Mouse (Mus musculus): Measurements from ENCODE around the gene Plcb2. TPM values are rescaled to one million over a fixed set of nuclear protein-coding genes. Genes with fewer than 3 reads are reported as not detected.
A peak's percentile ranks its signal among the peaks of the same experiment; 100 is the strongest.

The Plcb2 gene
- polyA plus RNA-seq, 1 experiment from 2014 or later, result 2.0 TPM

DNA sequence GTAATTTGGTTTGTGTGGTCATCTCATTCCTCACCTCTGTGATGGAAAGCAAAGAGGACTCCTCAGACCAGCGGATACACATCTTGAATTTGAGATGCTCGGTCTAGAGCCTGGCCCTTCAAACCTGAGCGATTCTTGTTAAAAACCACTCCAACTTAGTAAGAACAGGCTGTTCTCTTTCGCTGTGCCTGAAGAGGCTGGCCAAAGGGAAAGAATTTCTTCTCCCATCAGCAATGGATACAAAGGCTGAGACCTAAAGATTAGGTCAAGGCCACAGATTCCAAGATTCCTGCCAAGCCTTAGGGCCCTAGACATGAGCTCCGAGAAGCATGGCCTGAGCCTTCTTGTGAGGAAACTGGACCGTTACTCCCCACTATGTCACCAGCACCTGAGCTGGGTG, 47.3 kb downstream of the Plcb2 start:
- 92% methylated on average over 6 of the region's 6 CpGs for WGBS
- Histone ChIP-seq H3K4me3 (ENCODE audit: control insufficient read depth in 1 of 2, insufficient read depth in 1 of 2, low read depth in 1 of 2, low read length in 2 of 2) (no peak overlapping the region), H3K27me3 (ENCODE audit: control insufficient read depth, insufficient read depth, low read length) (peaks cover 37% of the 10 kb centered on the region), H3K4me1 (ENCODE audit: control insufficient read depth in 2 of 2, insufficient read depth in 2 of 2, low read length in 2 of 2) (peaks cover 23 to 34% of the 10 kb centered on the region in 2 experiments), H3K9me3 (ENCODE audit: control insufficient read depth, low read length) (no peaks in the 10 kb centered on the region), H3K9ac (ENCODE audit: low read length) (no peak overlapping the region), H3K4me2 (ENCODE audit: low read length) (no peak overlapping the region), H3K36me3 (ENCODE audit: control insufficient read depth, insufficient read depth, low read length) (no peaks in the 10 kb centered on the region), H3K27ac (replicated peaks in 1 of 2; ENCODE audit: control insufficient read depth in 1 of 2, insufficient read depth in 1 of 2, low read depth in 2 of 2, low read length in 2 of 2) (no peak overlapping the region)
- ATAC-seq (ENCODE audit: insufficient number of reproducible peaks, insufficient read depth, low FRiP score, low read depth), result no peak

DNA sequence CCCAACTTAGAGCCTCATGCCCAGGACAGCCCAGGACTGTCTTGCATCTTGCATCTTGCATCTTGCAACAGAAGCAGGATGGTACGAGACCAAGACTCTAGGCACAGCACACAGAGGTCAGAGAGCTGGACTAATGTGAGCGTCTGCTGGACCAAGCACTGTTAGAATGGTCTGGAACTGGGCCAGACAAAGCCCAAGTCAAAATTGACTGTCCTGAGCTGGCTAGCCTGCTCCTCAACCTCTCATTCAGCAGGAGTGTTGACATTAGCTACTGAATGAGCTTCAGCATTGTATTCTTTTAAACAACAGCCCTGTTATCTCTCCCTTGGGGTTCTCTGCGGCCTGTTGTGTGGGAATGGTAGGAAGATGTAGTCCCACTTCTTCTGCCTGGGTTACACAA, 48.7 kb downstream of the Plcb2 start:
- Histone ChIP-seq H3K27me3 (ENCODE audit: control insufficient read depth, insufficient read depth, low read length) (peaks cover 50% of the 10 kb centered on the region), H3K4me1 (ENCODE audit: control insufficient read depth in 2 of 2, insufficient read depth in 2 of 2, low read length in 2 of 2) (peaks cover 23 to 31% of the 10 kb centered on the region in 2 experiments), H3K9me3 (ENCODE audit: control insufficient read depth, low read length) (no peaks in the 10 kb centered on the region), H3K27ac (replicated peaks in 1 of 2; ENCODE audit: control insufficient read depth in 1 of 2, insufficient read depth in 1 of 2, low read depth in 2 of 2, low read length in 2 of 2) (no peak overlapping the region), H3K36me3 (ENCODE audit: control insufficient read depth, insufficient read depth, low read length) (no peaks in the 10 kb centered on the region), H3K4me3 (ENCODE audit: control insufficient read depth in 1 of 2, insufficient read depth in 1 of 2, low read depth in 1 of 2, low read length in 2 of 2) (no peak overlapping the region), H3K9ac (ENCODE audit: low read length) (no peak overlapping the region), H3K4me2 (ENCODE audit: low read length) (no peak overlapping the region)
- ATAC-seq (ENCODE audit: insufficient number of reproducible peaks, insufficient read depth, low FRiP score, low read depth), result no peak
- WGBS, result 67% methylated on average over 3 of the region's 3 CpGs

DNA sequence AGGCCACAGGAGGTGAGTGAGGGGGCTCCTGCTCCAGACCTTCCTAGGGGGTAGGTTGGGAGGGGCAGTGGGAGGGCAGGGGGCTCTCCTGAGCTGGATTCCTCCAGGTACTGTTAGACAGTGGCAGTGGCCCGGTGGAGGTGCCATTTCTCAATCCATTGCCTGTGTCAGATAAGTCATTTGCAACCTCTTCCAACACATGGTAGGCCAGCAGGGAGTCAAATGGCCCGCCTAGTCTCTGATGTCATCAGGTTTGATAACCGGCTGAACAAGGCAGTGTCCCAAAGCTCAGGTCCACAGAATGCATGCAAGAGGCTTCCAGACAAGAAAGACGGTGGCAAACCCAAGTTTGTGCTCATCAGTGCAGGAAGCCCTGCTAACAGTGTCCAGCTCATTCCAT, 50.4 kb downstream of the Plcb2 start:
- Histone ChIP-seq H3K4me2 (ENCODE audit: low read length) (peak overlapping the region; percentile 99), H3K27ac (replicated peaks in 1 of 2; ENCODE audit: control insufficient read depth in 1 of 2, insufficient read depth in 1 of 2, low read depth in 2 of 2, low read length in 2 of 2) (no peak overlapping the region), H3K27me3 (ENCODE audit: control insufficient read depth, insufficient read depth, low read length) (peaks cover 65% of the 10 kb centered on the region), H3K9me3 (ENCODE audit: control insufficient read depth, low read length) (no peaks in the 10 kb centered on the region), H3K4me1 (ENCODE audit: control insufficient read depth in 2 of 2, insufficient read depth in 2 of 2, low read length in 2 of 2) (peaks cover 19 to 25% of the 10 kb centered on the region in 2 experiments), H3K36me3 (ENCODE audit: control insufficient read depth, insufficient read depth, low read length) (no peaks in the 10 kb centered on the region), H3K9ac (ENCODE audit: low read length) (peak overlapping the region; percentile 78), H3K4me3 (ENCODE audit: control insufficient read depth in 1 of 2, insufficient read depth in 1 of 2, low read depth in 1 of 2, low read length in 2 of 2) (peak overlapping the region; percentile 40 to 62)
- ATAC-seq (ENCODE audit: insufficient number of reproducible peaks, insufficient read depth, low FRiP score, low read depth), result no peak
- WGBS, result 21% methylated on average over 4 of the region's 4 CpGs

- Histone ChIP-seq H3K9ac (ENCODE audit: low read length) (peak overlapping the region; percentile 78), H3K4me3 (ENCODE audit: control insufficient read depth in 1 of 2, insufficient read depth in 1 of 2, low read depth in 1 of 2, low read length in 2 of 2) (peak overlapping the region; percentile 40 to 62), H3K27me3 (ENCODE audit: control insufficient read depth, insufficient read depth, low read length) (peaks cover 72% of the 10 kb centered on the region), H3K36me3 (ENCODE audit: control insufficient read depth, insufficient read depth, low read length) (no peaks in the 10 kb centered on the region), H3K4me2 (ENCODE audit: low read length) (peak overlapping the region; percentile 99), H3K27ac (replicated peaks in 1 of 2; ENCODE audit: control insufficient read depth in 1 of 2, insufficient read depth in 1 of 2, low read depth in 2 of 2, low read length in 2 of 2) (no peak overlapping the region), H3K4me1 (ENCODE audit: control insufficient read depth in 2 of 2, insufficient read depth in 2 of 2, low read length in 2 of 2) (peaks cover 12 to 18% of the 10 kb centered on the region in 2 experiments), H3K9me3 (ENCODE audit: control insufficient read depth, low read length) (no peaks in the 10 kb centered on the region)
- no peak for ATAC-seq (ENCODE audit: insufficient number of reproducible peaks, insufficient read depth, low FRiP score, low read depth)
- WGBS, result under 1% methylated on average over 84 of the region's 89 CpGs
Observed at GRCm38 (mm10) chr2:118676839-118677741, 51.1 kb downstream of the Plcb2 start.

GRCm38 (mm10) chr2:118674500-118674899, 53.7 kb downstream of the Plcb2 start:
- WGBS, result 23% methylated on average over 7 of the region's 7 CpGs
- Histone ChIP-seq H3K4me3 (ENCODE audit: control insufficient read depth in 1 of 2, insufficient read depth in 1 of 2, low read depth in 1 of 2, low read length in 2 of 2) (no peak overlapping the region), H3K9me3 (ENCODE audit: control insufficient read depth, low read length) (no peaks in the 10 kb centered on the region), H3K27me3 (ENCODE audit: control insufficient read depth, insufficient read depth, low read length) (peaks cover 69% of the 10 kb centered on the region), H3K9ac (ENCODE audit: low read length) (no peak overlapping the region), H3K4me1 (ENCODE audit: control insufficient read depth in 2 of 2, insufficient read depth in 2 of 2, low read length in 2 of 2) (peaks cover 15 to 28% of the 10 kb centered on the region in 2 experiments), H3K36me3 (ENCODE audit: control insufficient read depth, insufficient read depth, low read length) (no peaks in the 10 kb centered on the region), H3K27ac (replicated peaks in 1 of 2; ENCODE audit: control insufficient read depth in 1 of 2, insufficient read depth in 1 of 2, low read depth in 2 of 2, low read length in 2 of 2) (no peak overlapping the region), H3K4me2 (ENCODE audit: low read length) (no peak overlapping the region)
- ATAC-seq (ENCODE audit: insufficient number of reproducible peaks, insufficient read depth, low FRiP score, low read depth), result no peak

- ATAC-seq (ENCODE audit: insufficient number of reproducible peaks, insufficient read depth, low FRiP score, low read depth), result no peak
- WGBS, result 33% methylated on average over 15 of the region's 15 CpGs
- H3K27me3 ChIP-seq (ENCODE audit: control insufficient read depth, insufficient read depth, low read length), result peaks cover 64% of the 10 kb centered on the region
Observed at GRCm38 (mm10) chr2:118673686-118674465, 54.4 kb downstream of the Plcb2 start.

DNA sequence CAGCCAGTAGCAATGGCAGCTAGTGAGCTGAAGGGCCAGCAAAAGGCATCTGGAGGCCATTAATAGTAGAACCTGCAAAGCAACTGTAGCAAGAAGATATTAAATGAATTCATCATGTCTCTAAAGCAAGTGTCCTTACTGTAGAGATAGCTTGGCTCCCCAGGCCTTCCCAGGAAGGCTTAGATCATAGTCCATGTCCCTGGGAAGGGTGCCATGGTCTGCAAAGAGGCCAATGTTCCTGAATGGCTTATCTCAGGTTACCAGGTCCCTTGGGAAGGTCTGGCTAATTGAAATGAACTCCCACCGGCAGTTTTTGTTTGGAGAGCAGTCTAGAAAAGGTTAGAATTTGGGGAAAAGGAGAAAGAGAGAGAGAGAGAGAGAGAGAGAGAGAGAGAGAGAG, 56.5 kb downstream of the Plcb2 start:
- no peak overlapping the region for H3K9ac ChIP-seq (ENCODE audit: low read length)
- no peaks in the 10 kb centered on the region for H3K36me3 ChIP-seq (ENCODE audit: control insufficient read depth, insufficient read depth, low read length)
- ATAC-seq (ENCODE audit: insufficient number of reproducible peaks, insufficient read depth, low FRiP score, low read depth), result no peak
- H3K27ac ChIP-seq (replicated peaks in 1 of 2; ENCODE audit: control insufficient read depth in 1 of 2, insufficient read depth in 1 of 2, low read depth in 2 of 2, low read length in 2 of 2), result no peak overlapping the region
- WGBS, result 60% methylated on average over 1 of the region's 1 CpGs
- H3K27me3 ChIP-seq (ENCODE audit: control insufficient read depth, insufficient read depth, low read length), result peaks cover 43% of the 10 kb centered on the region
- no peak overlapping the region for H3K4me3 ChIP-seq (ENCODE audit: control insufficient read depth in 1 of 2, insufficient read depth in 1 of 2, low read depth in 1 of 2, low read length in 2 of 2)
- no peak overlapping the region for H3K4me2 ChIP-seq (ENCODE audit: low read length)
- H3K4me1 ChIP-seq (ENCODE audit: control insufficient read depth in 2 of 2, insufficient read depth in 2 of 2, low read length in 2 of 2), result peaks cover 16 to 32% of the 10 kb centered on the region in 2 experiments
- H3K9me3 ChIP-seq (ENCODE audit: control insufficient read depth, low read length), result no peaks in the 10 kb centered on the region

More at GRCm38 (mm10) chr2:118673686-118674465, 54.4 kb downstream of the Plcb2 start:
- Histone ChIP-seq H3K9me3 (ENCODE audit: control insufficient read depth, low read length) (no peaks in the 10 kb centered on the region), H3K36me3 (ENCODE audit: control insufficient read depth, insufficient read depth, low read length) (no peaks in the 10 kb centered on the region), H3K27ac (replicated peaks in 1 of 2; ENCODE audit: control insufficient read depth in 1 of 2, insufficient read depth in 1 of 2, low read depth in 2 of 2, low read length in 2 of 2) (no peak overlapping the region), H3K4me2 (ENCODE audit: low read length) (no peak overlapping the region), H3K4me1 (ENCODE audit: control insufficient read depth in 2 of 2, insufficient read depth in 2 of 2, low read length in 2 of 2) (peaks cover 16 to 33% of the 10 kb centered on the region in 2 experiments), H3K4me3 (ENCODE audit: control insufficient read depth in 1 of 2, insufficient read depth in 1 of 2, low read depth in 1 of 2, low read length in 2 of 2) (no peak overlapping the region), H3K9ac (ENCODE audit: low read length) (no peak overlapping the region)
